Mouse (Mus musculus) induced T-regulatory cell, adult 2 months (primary cell): Measurements from ENCODE around the gene Bsnd.

Experiments
- DNase-seq: peaks from one replicate; pipeline ENCODE4 v3.0.0-alpha.2; 2012; ENCODE audit warnings: low read depth

The Bsnd gene

DNA sequence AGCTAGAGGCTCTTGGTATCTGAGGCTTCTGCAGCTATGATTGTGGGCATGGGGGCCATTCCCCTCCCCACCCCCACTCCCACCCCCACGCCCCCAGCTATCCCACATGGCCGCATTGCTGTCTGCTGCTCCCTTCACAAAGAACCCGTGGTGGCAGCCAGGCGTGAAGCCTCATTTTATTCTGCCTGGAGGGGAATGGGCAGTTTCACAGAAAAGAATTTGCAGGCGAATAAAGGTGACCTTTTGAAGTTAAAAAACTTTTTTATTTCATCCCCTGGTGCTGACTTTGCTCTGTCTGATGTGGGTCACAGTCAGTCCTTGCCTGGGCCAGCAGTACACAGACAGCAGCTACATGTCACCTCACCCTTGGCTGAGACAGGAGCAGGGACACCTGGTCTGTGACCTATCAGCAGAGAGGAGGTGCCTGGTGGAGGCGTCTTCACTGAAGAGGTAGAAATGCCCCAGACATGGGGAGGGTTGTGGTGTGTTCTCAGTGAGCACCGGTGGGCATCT is 8.8 kb downstream of the Bsnd start:
- no peak for DNase-seq

DNA sequence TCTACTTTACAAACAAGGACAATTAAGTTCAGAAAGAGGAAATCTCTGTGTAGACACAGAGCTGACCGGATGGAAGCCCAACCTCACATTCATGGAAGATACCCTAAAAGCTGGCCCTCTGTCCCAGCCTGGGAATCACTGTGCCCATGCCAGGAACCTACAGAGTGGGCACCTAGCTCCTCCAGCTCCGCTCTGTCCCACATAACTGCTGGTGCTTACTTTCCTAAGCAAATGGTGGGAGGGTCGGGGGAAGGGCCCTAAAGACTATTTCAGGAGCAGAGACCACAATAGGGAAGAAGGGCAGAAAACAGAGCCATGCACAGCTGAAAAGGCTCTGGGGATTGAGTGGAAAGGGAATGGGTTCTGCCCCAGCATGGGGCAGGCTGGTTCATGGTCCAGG is 11.5 kb downstream of the Bsnd start:
- no peak for DNase-seq

DNA sequence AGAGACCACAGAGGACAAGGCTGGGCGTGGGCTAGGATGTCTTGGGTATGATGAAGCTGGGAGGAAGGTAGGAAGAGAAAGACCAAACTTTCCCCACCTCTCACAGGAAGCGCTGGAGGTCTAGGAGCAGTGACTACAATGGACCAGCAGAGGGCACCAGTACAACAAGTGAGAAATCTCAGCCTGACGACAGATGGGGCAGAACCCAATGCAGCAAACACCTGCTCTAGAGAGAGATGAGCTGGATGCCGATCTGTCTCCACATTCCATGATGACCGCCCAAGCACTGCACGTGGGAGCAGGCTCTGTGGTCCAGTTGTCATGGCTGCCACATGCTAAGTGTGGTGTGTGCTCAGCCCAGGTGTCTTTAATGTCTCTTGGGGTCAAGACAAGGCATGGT is 17.8 kb downstream of the Bsnd start:
- DNase-seq = peak; percentile 80

DNA sequence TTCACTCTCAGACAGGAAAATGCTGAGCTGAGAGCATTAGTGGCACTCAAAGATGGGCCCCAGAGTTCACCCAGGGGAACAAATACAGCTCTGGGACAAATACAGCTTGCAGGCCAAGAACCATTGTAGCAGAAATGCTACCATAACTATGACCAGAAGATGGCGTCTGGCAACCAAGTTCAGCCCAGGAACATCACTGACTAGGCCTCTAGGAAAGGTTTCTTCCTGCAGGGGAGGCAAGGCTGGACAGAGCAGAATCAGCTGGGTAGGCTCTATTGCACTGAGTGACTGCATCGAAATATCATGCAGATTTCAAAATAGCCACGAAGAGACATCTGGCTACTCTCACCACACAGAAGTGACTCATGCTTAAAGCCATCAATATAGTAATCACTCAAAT is 19.7 kb downstream of the Bsnd start:
- DNase-seq = peak; percentile 63

DNA sequence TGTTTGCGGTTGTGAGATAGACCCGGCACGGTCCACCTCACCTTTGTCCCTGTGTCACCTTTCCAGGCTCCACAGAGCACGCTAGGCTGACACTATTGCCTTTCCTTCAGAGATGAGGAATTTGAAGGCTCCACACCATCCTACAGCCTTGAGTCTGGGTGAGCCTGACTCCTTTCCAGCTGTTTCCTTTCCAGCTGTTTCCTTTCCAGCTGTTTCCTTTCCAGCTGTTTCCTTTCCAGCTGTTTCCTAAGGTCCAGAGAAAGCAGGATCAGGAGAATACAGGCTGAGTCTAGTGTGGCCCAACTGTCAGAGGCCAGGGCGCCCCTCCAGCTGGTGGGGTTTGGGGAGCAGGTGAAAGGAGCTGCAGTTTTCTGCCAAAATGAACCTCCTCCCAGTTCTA is 21.2 kb downstream of the Bsnd start:
- DNase-seq = no peak

DNA sequence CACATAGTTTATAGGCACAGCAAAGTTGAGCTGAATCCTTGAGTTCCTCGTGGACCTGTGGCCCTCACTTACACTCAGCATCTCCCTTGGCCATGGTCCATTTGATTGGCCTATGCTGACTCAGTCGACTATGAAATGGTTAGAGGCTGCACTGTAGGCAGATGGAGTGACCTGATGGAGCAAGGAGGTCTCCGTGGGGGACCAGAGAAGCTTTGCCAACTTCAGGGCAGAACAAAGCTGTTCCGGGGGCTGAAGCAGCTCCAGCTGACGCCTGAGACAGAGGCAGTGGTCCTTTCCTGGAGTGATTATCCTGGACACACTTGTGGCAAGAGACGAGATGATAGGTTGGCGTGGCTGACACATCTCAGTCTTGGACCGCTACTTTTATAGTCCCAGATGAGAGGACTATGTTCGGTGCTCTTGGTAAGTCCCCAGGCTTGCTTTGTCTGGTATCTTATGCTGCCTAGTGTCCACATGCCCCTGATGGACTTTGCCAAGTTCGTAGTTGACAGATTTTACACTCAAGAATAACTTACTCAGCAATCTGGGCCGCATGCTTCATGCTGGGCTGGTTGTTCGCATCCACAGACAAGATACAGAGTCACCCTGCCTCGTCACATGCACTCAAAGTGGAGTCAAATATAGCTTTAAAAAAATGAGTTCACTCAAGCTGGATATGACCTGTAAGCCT is 24.5 kb downstream of the Bsnd start:
- no peak for DNase-seq

DNA sequence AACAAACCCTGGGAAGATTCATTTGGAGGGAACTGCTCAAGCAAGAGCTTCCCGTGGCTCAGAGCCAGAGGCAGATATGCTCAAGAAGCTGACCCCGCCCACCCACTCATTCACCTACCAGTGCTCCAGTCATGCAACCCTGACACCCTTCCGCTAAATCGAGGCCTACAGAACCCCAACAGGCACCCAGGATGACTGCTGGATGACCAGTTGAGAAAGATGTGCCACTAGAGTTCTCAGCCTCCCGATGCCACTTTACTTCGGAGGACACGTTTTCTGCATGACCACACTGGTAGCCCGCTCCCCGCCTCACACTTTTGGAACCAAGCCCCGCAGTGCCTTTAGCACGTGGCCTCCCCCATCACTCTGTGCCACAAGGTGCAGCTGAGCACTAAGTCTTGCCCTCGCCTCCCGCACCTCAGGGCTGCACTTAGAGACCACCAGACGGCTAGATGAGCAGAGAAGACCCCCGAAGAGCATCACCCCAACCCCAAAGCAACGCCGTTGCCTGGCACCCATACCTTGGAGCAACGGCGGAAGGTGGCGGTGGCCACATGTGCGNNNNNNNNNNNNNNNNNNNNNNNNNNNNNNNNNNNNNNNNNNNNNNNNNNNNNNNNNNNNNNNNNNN is 28.8 kb downstream of the Bsnd start:
- DNase-seq = no peak

DNA sequence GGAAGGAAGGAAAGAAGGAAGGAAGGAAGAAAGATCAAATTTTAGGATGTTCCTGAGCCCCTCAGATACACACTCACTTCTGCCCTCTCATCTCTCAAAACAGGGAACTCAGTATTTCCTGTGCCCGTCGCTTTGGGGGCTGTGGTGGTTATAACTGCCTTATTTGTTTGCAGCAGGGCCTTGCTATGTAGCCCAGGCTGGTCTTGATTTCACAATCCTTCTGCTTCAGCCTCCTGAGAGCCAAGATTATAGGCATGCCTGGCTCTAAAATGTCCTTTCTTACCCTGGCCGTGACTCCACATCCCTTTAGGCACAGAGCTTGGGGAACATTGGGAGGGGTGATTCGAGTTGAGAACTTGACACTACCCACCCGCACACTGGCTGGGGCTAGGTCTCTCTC is 29.6 kb downstream of the Bsnd start:
- no peak for DNase-seq

DNA sequence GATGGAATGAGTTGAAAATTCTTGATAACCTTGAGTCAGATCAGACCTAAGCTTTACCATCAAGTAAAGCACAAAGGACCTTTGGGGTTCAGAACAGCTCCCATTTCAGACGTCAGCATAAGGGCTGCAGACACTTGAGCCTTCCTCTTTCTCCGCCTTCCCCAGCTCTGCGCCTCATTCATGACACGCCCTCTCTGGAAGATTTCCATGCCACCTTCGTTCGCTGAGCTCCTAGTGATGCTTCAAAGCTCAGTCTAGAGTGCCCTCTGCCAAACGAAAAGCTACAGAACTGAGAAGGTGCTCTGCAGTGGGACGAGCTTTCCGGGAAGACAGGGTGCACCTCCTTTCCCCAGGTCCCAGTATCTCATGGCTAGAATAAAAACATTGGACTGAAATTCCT is 30.1 kb downstream of the Bsnd start:
- no peak for DNase-seq

DNA sequence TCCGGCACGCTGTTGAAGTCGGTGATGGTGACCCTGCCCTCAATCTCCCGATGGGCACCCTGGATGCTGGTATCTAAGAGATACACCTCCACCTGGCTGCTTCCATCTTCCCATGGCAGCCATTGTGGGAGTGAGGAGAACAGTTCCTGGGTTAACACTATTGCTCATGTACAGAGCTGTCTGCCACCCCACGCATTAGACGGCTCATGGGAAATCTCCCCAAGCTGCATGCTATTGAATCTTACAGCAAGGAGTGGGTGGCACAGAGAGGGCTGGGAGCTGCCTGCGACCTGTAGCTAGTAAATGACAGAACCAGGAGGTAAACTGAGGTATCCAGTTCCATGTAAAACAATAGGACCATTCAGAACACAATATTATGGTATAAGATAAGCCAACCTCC is 37.5 kb downstream of the Bsnd start:
- no peak for DNase-seq

DNA sequence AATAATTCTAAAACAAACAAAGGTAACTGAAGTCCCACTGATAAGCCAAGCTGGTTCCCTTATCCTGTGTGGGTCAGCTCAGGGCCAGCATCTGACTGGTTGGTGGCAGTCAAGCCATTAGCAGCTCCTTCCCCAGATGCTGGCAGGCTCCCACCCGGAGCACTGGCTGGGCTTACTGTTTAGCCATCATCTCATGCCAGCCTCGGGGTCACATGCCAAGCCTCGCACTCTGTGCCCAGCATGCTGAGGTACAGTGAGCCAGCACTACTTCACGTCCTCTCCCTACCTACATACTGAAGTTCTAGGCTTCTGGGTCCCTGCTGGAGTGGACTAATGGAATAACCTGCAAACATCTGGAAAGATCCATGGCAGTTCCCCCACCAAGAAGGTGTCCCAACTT is 38.6 kb downstream of the Bsnd start:
- no peak for DNase-seq

DNA sequence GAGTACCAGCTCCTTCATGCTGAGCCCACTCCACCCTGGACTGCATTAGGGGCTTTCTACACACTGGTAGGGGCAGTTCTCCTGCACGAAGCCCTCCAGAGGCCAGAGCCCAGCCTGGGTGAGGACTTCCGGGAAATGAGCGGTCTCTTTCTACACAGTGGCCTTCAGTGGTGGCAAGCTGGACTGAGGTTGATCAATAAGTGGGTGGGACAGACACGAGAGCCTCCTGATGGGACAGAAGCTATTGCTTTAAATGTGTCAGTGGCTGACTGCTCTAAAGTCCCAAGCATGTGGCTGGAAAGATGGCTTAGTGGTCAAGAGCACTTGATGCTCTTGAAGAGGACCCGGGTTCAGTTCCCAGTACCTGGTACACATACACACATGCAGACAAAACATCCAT is 39.0 kb downstream of the Bsnd start:
- DNase-seq = no peak

DNA sequence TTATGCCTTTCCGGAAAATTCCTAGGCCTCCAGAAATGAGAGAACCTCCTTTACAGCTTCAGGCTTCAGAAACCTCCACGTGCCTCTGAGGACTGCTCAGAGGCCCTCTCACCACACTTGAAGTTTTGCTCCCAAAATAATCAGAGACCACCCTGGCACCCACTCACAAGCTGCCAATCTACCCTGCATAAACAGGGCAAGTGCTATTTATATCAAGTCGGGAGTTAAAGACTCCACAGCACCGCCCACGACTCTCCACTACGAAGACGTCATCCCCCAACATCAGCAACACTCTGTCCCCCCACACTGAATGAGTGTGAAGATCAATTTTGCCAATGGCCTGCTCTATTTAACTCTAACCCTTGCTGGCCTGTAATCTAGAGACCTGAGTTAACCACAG is 39.7 kb downstream of the Bsnd start:
- DNase-seq = no peak

DNA sequence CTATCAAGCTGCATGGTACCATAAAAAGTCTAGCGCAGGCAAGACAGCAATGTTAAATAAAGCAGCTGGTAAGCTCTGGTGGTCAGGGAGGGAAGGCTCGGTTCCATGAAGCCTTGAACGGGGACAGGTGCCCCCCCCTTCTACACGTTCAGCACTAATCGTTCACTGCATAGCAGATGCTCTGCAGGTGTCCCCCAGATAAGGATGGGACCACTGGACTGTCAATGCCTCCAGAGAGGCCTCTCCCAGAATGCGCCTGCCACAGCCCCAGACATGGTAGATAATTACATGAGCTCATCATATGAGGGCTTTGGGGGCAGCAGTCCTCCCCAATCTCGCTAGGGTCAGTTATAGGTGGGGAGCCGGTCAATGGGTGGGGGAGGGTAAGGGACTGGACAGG is 42.8 kb downstream of the Bsnd start:
- DNase-seq = no peak

DNA sequence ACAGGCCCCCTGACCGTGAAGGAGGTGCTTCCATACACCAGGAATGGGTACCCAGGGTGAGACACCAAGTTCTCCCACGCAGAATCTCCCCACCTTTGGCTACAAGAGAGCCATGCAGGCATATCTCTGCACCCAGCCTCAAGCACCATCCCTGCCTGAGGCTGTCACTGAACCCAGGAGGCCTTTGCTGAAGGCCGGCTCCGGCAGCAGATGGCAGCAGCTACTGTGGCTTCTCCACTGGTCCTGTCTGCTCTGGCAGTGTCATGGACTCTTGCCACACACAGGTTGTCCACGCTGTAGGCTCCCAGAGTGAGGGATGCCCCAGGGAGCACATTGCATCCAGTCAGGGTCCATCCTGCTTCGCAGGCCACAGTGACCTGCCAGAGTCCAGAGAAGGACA is 48.9 kb downstream of the Bsnd start:
- no peak for DNase-seq

DNA sequence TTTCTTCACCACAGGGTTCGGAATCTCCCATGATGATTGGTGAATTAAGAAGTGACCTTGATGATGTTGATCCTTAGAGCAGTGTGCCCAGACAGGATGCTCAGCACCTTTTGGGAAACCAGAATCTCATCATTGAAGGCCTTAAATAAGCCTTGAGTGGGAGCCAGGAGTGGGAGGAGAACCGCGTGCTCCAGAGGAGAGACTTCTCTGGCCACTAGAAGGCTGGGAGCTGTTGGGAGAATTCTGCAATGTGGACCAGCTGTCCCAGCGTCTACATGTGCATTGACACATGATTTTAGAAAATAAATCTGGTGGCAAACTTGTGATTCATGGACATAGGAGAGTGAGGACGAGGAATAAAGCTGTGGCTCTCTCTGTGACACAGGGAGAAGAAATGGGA is 53.3 kb downstream of the Bsnd start:
- DNase-seq = no peak

DNA sequence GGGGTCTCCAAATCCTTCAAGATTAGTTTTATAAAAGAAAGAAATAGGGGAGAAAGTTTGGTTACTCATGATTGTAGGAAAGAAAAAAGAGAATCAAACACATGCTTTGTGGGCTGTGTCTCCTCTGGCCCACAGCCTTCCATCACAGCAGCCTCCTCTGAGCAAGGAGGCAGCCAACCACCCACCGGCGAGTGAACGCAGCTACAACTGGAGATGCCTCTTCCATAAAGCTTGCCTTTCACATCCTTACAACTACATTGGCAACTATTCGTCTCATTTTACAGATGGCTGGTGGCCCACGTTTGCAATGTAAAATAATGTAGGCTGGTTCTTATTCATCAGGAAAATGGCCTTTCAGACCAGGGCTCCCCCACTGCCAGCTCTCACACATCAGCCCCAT is 54.9 kb downstream of the Bsnd start:
- DNase-seq = no peak

DNA sequence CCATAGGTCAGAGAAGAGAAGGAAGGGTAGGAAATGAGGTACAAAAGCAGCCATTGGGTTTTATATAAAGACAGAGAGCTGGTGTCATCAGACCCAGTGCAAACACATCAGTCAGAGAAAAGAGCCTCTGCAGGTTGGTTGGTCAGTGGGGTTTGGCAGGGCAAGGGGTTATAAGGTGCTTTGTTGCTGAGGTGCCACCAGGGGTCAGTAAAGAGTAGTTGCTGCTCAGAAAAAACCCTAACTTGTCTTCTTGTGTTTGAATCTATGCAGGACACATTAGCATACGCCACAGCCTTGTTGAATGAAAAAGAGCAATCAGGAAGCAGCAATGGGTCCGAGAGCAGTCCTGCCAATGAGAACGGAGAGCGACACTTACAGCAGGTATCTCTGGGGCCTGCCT is 55.6 kb downstream of the Bsnd start:
- peak; percentile 60 for DNase-seq

DNA sequence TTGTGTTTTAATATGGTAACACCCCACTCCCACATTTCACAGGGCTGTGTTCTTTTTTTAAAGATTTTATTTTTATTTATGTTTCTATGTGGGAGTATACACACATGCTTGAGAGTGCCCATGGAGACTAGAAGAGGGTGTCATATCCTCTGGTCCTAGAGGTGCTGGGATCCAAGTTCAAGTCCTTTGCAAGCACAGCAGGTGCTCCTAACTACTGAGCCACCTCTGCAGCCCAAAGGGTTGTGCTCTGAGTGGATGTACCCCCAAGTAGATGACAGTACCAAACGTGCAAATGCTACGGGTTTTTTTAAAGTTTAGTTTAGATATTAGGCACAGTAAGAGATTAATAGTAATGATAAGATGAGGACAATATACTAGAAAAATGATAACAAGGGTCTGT is 56.7 kb downstream of the Bsnd start:
- no peak for DNase-seq
